Mouse (Mus musculus): ENCODE data around the gene C2cd5.
A peak's percentile ranks its signal among the peaks of the same experiment; 100 is the strongest.

- TF ChIP-seq CTCF (IDR thresholded peaks at IDR 0.05 in 2 of 3, conservative IDR thresholded peaks at IDR 0.05 in 1 of 3; ENCODE audit: control insufficient read depth in 1 of 3, insufficient read depth in 1 of 3, low read depth in 2 of 3, low read length in 3 of 3, poor library complexity in 1 of 3, severe bottlenecking in 1 of 3) = peak; percentile 9 to 18 (median 14); a peak in 3 of 6 replicates
- TF ChIP-seq CHD1 (IDR thresholded peaks at IDR 0.05; ENCODE audit: low read depth, low read length) = no peak
- no peak for TF ChIP-seq ZKSCAN1 (IDR thresholded peaks at IDR 0.05; ENCODE audit: low read depth, low read length)
- no peak for TF ChIP-seq POLR2A (IDR thresholded peaks at IDR 0.05; ENCODE audit: control insufficient read depth in 1 of 2, insufficient read depth in 1 of 2, low read depth in 1 of 2, low read length in 2 of 2, poor library complexity in 1 of 2)
- no peak for TF ChIP-seq USF1 (IDR thresholded peaks at IDR 0.05; ENCODE audit: low read depth, low read length)
- no peak for TF ChIP-seq RCOR1 (IDR thresholded peaks at IDR 0.05; ENCODE audit: low read depth, low read length)
- no peak for TF ChIP-seq JUND (IDR thresholded peaks at IDR 0.05; ENCODE audit: low read depth, low read length)
- no peak for TF ChIP-seq EP300 (IDR thresholded peaks at IDR 0.05; ENCODE audit: low read depth in 1 of 2, low read length in 2 of 2)
- no peak for TF ChIP-seq USF2 (IDR thresholded peaks at IDR 0.05; ENCODE audit: borderline replicate concordance in 1 of 2, insufficient read depth in 1 of 2, low read depth in 1 of 2, low read length in 2 of 2)
- no peak for TF ChIP-seq ELF1 (IDR thresholded peaks at IDR 0.05; ENCODE audit: low read depth, low read length)
- TF ChIP-seq CHD2 (IDR thresholded peaks at IDR 0.05; ENCODE audit: low read length) = no peak
- no peak for TF ChIP-seq ZC3H11A (IDR thresholded peaks at IDR 0.05; ENCODE audit: low read depth, low read length)
- no peak for TF ChIP-seq SMC3 (IDR thresholded peaks at IDR 0.05; ENCODE audit: low read depth, low read length)
- TF ChIP-seq ZNF384 (IDR thresholded peaks at IDR 0.05; ENCODE audit: low read depth, low read length) = no peak
Measured at GRCm38 (mm10) chr6:142977221-142977620, 122.7 kb downstream of the C2cd5 start.
